Mouse (Mus musculus): ENCODE results near the gene Ppara.

Ppara gene

DNA sequence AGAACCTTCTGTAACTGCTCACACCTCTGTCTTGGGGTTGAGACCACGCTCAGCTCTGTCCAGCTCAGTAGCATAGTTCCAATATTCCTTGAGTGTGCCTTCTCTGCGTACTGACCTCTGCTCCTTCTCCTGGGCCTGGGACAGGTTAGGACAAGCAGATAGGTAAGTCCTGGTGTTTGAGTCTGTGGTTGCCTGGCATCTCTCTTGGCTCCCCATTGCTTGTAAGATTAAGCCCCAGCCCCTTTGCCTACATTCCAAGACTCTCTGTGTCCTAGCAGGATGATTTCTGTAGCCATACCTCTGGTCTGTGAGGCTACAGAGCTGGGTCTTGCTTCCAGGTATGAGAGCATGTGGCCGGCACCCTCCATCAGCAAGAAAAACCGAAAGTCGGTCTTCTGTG is 6.6 kb upstream of the Ppara start:
- no peak for DNase-seq (ENCODE audit: low spot score)

DNA sequence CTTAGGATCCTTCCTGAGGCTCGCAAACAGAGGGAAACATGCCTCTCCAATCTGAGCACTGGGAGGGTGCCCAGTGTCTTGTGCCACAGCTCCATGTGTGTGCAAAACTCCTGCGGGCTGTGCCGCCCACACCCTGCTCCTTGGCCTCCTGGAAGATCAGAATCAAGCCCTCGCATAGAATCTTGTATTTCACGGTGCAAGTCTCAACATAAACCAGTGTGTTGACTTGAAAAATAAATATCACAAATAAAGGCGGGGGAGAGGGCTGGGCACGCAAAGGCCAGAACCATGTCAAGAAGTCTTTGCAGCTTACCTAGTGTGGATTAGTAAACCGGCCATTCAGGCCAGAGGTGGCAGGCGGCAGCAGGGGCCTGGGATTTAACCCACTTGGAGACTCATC is 5.5 kb upstream of the Ppara start:
- no peak for DNase-seq (ENCODE audit: low spot score)

DNA sequence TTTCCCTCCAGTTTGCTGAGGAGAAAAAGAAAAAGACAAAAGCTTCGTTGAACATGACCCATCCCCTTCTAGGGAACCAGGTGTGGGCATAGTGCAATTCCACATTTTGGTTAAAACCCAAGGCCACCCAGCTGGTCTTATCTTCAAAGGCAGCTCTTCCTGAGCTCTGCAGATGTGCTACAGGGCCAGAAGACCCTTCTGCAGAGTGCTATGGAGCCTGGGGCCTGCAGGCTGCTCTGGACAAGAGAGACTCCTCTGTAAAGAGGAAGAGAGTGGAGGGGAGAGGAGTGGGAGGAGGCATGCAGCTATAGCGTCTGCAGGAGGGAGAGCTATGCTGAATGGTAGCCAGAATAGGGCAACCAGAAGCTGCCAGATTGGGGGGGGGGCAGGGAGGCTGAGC is 4.8 kb upstream of the Ppara start:
- DNase-seq (ENCODE audit: low spot score): no peak

DNA sequence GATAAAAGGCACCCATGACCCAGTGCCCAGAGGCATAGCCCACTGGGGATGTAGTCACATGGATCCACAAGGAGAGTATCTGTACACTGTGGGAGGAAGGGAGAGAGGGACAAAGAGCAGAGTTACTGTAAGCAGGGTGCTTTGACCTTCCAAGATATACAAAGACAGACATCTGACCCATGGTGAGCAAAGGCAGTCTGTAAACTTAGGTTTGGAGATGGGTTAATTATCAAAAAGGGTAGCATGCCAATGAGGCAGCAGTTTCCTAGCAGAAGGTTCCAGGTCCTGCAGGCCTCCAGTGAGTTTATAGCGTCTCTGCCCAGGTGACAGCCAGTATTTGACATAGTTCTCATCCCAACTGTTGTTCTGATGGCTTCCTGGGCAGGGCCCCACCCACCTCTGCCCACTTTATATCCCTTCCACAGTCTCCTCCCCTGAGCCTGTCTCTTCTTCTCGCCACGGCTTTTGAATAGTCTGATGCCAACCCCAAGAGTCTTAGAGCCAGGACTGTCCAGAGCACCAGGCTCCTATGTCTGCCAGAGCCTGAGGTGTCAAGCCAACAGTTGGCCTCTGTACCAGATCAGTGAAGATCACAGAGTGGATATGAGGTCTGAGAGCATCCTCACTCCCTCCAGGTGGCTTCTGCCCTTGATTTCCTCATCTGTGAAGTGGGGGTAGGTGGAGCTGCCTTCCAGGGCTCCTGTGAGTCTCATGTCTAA is 2.7 kb upstream of the Ppara start:
- DNase-seq (ENCODE audit: low spot score): no peak

DNA sequence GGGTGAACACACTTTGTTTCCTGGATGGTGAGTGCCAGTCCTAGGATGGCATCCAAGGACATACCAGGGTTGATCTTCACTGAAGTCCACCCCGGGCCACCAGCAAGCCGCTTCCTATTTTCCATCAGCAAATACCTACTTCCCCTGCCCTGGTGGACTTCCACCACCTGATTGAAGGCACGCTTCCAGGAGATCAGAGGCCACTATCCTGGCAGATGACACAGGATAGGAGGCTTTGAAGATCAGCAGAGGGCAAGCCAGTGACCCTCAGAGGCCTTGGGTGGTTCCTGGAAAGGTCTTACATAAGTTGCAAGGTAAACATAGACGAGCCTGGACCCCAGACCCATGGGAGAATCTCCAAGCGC is 2.2 kb upstream of the Ppara start:
- DNase-seq (ENCODE audit: low spot score): no peak

DNA sequence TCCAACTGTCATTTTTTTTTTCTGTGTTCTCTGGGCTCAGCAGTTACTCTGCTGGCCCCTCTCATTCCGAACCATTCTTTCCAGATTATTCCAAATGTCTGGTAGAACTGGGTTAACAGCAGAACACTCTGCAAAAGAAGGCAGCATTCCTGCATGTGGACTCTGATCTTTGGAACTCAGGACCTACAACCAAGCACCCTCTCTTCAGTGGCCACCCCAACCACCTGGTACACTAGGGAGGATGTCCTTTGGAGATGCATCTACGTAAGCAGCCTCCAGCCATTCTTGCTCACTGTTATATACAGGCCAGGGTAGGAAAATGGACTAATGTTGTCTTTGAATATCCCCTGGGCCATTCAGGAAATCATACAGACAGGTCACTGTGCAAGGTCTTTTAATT is 1.1 kb upstream of the Ppara start:
- no peak for DNase-seq (ENCODE audit: low spot score)

DNA sequence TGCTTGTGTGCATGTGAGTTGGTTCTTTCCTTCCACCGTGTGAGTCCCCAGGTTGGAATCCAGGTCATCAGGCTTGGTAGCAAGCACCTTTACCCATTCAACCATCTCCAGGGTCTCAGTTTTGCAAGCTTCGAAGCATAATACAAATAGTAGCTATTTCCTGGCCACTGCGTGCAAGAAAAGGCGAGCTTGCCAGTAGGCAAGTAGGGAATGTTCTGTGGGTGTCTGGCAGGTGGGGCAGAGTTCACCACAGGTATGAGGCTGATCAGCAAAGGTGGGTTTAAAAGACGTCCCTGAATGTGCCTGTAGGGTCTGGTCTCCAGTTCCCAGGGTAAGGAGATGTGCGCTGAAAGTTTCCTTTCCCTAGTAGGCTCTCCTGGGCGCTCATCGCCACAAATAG is 635 bp upstream of the Ppara start:
- no peak for DNase-seq (ENCODE audit: low spot score)

DNA sequence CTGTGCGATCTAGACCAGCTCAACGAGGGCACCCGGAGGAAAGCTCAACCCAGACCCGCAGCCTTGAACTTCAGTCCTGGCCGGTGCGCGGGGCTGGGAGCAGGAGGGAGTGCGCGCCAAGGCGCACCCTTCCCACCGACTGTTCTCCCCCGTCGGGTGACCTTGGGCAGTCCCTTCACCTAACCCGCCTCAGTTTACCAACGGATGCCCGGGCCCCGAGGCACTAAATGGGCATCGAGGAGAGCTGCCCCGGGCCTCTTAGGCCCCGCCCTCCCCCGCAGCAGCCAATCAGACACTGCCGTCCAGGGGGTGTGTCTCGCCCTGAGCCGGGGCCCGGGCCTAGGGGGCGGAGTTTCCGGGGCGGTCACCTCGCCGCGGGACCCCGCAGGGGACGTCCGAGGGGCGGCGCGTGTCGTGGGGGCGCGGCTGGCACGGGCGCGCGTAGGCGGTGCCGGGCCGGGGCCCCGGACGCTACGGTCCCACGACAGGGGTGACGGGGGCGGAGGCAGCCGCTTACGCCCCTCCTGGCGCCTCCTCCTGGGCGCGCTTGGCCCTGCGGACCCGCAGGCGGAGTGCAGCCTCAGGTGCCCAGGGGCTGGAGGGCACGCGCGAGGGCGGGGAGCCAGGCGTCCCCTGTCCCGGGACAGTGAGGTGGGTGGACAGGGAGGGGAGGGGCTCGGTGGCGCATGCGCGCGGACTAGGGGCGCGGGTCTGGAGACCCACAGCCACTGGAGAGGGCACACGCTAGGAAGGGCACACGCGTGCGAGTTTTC is 466 bp downstream of the Ppara start:
- peak; percentile 82 for DNase-seq (ENCODE audit: low spot score)

DNA sequence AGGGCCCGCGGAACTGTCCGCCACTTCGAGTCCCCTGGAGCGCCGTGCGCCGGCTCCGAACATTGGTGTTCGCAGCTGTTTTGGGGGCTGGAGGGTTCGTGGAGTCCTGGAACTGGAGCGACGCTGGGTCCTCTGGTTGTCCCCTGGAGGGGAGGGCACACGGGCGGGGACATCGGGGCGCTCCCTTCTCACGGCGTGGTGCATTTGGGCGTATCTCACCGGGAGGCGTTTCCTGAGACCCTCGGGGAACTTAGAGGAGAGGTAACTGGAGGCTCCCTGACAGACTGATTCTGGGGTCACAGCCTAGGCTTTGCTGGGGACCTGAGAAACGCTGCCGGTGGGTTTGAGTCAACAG is 1.0 kb downstream of the Ppara start:
- no peak for DNase-seq (ENCODE audit: low spot score)

DNA sequence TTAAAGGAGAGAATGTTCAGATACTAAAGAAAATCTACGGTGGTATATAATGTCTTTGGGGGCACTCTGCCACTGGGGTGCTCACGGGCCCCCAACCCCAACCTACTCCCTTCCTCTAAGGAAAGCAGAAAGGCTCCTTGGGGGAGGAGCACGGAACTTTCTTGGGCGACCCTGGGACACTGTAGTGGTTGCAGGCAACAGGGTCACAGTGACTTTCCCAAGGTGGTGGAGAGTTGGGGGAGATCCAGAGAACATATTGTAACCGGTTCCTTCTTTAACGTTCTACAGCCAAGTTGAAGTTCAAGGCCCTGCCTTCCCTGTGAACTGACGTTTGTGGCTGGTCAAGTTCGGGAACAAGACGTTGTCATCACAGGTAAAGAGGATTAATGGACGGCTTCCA is 1.7 kb downstream of the Ppara start:
- DNase-seq (ENCODE audit: low spot score): no peak

DNA sequence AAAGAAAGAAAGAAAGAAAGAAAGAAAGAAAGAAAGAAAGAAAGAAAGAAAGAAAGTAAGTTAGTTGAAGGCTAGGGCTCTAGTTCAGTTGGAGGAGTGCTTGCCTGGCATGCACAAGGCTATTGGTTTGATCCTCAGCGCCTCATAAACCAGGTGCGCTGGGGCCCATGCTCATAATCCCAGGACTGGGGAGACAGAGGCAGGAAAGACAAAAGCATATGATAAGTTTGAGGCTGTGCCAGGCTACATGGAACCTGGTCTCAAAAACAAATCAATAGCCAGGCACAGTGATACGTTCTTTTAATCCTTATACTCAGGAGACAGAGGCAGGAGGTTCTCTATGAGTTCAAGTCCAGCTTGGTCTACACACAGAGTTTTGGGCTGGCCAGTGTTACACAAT is 3.6 kb downstream of the Ppara start:
- DNase-seq (ENCODE audit: low spot score): no peak

DNA sequence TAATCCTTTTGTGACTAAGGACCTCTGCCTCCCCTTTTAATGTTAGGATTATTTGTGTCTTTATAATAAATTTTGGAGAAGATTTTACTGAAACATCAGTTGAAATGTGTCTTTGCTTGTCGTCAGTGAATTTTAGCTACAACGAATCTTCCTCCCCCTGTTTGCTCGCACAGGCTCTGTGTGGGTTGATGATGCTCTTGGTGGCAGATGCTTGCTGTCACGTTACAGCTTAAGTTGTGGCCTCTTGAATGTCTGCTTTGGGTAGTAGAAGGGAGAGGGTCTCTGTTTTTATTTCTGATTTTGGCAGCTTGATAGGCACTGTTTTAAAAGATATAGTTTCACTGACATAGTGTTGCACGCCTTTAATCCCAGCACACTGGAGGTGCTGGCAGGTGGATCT is 4.2 kb downstream of the Ppara start:
- DNase-seq (ENCODE audit: low spot score): no peak

DNA sequence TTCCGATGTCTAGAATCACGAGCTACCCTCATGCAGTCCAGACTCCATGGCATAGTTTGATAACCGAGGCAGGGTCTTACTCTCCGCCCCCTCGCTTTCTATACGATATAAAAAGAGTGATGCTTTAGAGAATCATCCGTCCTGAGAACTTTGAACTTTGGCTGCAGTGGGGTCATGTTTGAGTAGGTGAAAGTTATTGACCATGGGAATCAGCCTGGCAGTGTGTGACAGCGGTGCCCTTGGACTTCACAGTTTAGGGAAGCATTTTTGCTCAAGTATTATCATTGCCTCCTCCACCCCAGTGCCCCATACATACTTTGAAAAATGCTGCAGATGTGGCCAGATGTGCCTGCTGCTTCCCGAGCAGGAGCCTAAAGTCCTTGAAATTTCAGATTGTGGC is 7.8 kb downstream of the Ppara start:
- DNase-seq (ENCODE audit: low spot score): no peak

DNA sequence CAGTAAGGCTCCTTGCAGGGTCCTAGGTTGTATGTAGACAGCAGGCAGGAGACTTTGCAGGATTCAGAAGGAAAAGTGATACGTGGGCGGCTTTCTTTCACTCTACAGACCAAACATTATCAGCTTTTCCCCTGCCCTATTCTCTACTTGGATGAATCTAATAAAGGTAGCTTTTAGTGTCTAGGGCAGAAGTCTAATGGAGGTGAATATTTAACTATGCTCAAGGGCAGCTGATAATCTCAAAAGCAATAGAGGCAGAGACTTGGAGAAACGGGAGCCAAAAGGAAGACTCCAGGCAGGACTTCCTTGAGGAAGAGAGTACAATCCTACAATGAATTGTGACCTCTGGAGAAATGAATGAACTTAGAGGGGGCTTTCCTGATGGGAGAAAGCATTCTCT is 9.2 kb downstream of the Ppara start:
- no peak for DNase-seq (ENCODE audit: low spot score)

DNA sequence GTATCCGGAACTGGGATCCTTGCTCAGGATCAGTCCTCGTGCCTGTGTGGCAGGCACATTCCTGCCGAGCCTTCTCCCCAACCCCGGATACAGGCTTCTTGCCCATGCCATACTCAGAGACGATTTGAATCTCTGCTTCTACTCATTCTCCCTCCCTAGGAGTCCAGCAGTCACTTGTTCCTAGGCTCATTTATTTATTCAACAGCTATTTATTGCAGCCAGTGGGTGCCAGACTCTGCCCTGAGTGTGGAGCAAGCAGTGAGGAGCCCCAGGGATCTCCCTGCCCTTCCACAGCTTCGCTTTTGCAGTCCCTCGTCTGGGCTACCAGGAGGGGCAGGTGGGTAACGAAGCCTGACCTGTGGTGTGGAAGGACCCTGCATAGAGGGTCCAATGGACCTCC is 11.4 kb downstream of the Ppara start:
- no peak for DNase-seq (ENCODE audit: low spot score)

DNA sequence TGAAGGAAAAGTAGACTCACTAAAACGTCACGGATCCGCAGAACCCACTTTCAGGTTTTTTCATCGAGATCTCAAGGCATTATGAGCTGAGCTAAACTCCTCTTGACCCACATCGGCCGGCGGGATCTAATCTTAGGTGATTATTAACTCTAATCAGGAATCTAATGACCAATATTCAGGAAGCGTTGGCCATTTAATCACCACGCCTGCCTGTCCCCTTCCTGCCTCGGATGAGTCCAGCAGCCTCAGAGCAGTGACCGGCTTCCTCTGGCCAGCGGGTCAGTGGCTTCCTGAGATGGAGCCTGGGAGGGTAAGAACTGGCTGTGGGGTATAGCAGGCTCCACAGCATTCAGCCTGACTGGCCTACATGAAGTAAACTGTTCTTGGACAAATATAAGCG is 11.9 kb downstream of the Ppara start:
- DNase-seq (ENCODE audit: low spot score): no peak

DNA sequence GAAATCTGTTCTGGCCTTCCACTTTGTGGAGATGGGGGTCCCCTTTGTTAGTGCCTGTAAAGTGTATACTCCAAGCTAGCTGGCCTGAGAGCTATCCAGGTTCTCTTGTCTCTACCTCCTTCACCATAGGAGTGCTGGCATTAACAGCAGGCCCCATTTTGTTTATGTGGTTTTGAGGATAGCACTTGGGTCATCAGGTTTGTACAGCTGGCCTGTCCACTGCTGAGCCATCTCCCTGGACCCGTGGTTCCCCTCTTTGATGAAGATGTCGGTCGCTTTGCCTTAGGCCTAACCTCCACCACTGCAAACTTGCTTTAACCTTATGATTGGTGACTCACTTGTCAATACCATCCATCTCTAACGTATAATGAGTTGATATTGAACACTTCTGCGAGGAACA is 13.2 kb downstream of the Ppara start:
- no peak for DNase-seq (ENCODE audit: low spot score)

DNA sequence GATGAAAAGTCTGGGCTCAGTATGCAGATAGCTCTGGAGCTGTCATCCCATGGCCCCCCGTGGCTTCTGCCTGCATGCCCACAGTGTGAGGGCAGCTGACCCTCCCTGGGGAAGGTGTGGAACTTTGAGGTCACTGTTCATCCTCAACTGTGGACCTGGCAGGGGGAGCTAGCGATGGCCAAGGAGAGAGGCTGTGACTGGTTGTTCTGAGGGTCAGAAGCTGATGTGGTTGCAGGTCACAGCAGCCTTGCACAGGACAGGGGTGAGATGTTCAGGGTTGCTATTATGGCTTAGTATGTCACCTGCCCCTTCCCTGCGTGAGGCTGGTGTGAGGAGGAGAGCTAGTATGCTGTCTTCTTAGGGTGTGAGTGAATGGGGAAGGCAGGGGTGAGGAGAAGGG is 13.7 kb downstream of the Ppara start:
- no peak for DNase-seq (ENCODE audit: low spot score)

DNA sequence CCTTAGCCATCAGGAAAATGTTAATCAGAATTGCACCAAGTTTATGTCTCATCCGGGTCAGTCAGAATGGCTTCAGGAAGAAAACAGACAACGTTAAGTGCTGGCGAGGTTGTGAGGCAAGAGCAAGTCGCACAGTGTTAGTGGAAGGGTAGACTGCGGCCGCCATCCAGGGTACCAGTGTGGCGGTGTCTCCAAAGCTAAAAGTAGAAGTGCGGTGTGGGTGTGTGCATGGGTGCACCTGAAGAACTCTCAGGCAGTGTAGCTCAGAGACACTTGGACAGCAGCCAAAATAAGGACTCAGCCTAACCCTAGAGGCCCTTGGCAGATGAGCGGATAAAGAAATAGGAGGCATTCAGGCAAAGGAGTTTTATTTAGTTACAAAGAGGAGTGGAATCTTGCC is 14.4 kb downstream of the Ppara start:
- no peak for DNase-seq (ENCODE audit: low spot score)

DNA sequence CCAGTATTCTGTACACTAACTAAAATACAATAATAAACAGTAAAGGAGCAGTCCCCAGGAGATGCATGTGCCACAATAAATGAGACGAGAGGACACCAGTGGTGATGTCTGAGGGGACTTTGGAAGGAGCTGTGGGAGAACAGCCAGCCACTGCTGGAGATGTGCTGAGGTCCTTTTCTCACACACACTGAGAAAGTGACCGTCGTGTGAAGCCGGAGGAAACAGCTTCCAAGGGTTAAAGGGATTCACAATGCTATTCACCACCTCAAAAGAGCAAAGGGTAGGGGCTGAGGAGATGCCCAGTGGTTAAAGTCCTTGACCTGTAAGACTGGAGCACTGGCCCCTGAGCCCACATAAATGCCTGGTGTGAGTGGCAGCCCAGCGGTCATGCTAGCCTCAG is 15.3 kb downstream of the Ppara start:
- no peak for DNase-seq (ENCODE audit: low spot score)

DNA sequence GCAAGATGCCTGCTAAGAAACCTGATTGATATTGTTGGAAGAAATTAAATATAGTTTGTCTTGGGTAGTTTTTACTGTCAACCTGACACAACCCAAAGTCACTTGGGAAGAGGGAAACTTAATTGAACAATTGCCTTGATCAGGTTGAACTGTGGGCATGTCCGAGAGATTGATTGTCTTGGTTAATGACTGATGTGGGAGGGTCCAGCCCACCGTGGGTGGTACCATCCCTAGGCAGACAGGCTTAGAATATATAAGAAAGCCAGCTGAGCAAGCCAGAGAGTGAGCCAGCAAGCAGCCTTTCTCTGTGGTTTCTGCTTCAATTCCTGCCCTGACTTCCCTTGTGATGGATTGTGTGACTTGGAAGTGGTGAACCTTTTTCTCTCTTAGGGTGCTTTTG is 17.9 kb downstream of the Ppara start:
- DNase-seq (ENCODE audit: low spot score): no peak

DNA sequence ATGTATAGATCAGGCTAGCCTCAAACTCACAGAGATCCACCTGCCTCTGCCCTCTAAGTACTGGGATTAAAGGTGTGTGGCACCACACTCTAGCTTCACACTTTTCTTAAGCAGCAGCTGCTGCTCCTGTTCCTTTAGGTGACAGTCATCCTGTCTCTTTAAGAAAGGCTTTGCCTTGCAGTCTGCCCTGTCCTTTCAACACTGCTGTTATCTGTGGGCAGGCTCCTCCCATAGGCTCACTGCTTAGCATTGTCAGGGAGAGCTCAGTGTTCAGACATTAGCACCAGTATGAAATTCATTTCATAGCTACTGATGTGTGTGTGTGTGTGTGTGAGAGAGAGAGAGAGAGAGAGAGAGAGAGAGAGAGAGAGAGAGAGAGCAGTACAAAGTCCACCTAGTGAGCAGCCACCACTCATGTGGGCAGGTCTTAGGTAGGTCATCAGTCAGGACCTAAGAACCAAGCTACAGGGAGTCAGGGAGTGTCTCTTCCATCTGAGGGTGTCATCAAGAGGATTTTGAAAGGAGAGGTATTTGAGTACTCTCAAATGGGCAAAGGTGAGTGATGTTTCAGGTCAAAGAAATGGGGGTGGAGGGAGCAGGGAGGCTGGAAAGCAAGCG is 19.4 kb downstream of the Ppara start:
- DNase-seq (ENCODE audit: low spot score): no peak

DNA sequence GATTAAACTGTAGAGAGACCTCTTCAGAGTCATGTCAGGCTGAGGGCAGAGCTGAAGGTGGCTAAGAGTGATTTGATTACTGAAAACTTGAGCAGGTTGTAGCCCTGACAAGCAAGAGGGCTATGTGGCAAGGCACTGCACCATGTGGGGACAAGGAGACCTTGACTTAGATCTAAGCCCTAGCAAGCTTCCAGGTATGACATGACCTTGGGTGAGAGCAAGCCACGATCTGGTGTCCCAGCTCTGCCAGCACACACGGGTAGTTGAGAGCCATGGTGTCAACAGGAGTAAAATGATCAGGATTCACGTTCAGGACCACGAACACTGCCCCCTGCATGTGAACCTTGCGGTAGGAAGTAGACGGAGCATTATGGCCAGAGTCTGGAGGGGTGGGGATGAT is 20.4 kb downstream of the Ppara start:
- no peak for DNase-seq (ENCODE audit: low spot score)

DNA sequence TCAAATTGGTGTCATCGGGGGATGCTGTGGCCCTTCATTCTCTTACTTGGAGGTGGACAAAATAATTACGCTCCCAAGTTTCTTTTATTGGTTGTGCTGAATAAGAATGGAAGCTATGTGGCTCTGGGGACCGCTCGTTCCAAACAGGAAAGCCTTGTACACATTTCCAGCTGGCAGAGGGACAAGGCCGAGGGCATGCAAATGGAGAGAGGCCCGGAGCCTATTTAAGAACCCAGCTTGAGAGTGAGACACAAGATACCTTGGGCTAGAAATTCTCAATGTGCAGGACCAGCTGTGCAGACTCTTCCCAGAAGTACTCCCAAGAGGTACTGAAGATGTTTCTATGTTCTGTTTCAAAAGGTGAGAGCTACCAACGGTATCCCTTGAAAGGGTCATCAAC is 21.8 kb downstream of the Ppara start:
- no peak for DNase-seq (ENCODE audit: low spot score)
